Mouse (Mus musculus): ENCODE measurements around the gene Gli2.

- TF ChIP-seq CTCF (IDR thresholded peaks at IDR 0.05; ENCODE audit: low read depth, low read length) = no peak
- TF ChIP-seq POLR2A (IDR thresholded peaks at IDR 0.05; ENCODE audit: borderline replicate concordance, low read depth, low read length) = no peak
These were observed 142.0 kb downstream of the Gli2 start for GRCm38 (mm10) chr1:118911427-118911727.
